Mouse (Mus musculus): ENCODE data around the gene Grk2. TPM values are rescaled to one million over a fixed set of nuclear protein-coding genes. Genes with fewer than 3 reads are reported as not detected.
A peak's percentile ranks its signal among the peaks of the same experiment; 100 is the strongest.

Grk2 gene
- polyA plus RNA-seq (2015; fragmentation: Nextera tagmentation; extraction: Ambion mirVana): 14.4 and 15.6 TPM in 2 replicates

DNA sequence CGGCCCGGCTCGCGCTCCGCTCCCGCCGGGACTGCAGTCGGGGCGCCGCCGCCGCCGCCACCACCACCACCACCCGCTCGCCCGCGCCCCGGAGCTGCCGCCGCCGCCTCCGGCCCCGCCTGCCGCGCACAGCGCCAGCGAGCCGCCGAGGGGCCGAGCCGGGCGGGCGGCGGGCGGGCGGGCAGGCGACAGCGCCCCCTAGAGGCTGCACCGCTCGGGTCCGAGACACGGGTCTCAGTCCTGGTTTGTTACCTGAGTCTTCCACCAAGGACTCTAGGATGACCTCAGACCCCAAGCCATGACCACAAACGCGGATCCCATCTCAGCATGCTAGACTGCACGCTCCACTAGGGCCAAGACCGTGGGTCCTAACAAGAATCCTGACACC is at the start of gene Grk2:
Grk2 (minus strand) TSS at position 33 of the 388 bp plus-strand sequence.
- H3K9me3 ChIP-seq (replicated peaks): no peaks in the 10 kb centered on the region
- no peaks in the 10 kb centered on the region for H3K36me3 ChIP-seq (ENCODE audit: poor library complexity, severe bottlenecking)
- H3K4me1 ChIP-seq: peaks cover 49% of the 10 kb centered on the region
- peak within 1 kb of the TSS; percentile 65 for H3K27ac ChIP-seq
- peak within 1 kb of the TSS; percentile 98 for H3K9ac ChIP-seq
- H3K27me3 ChIP-seq: no peaks in the 10 kb centered on the region
- peak; percentile 69 for ATAC-seq
- H3K4me3 ChIP-seq: peak within 1 kb of the TSS; percentile 98
- WGBS: 0% methylated on average over 18 of the region's 46 CpGs
- peak within 1 kb of the TSS; percentile 88 for H3K4me2 ChIP-seq

DNA sequence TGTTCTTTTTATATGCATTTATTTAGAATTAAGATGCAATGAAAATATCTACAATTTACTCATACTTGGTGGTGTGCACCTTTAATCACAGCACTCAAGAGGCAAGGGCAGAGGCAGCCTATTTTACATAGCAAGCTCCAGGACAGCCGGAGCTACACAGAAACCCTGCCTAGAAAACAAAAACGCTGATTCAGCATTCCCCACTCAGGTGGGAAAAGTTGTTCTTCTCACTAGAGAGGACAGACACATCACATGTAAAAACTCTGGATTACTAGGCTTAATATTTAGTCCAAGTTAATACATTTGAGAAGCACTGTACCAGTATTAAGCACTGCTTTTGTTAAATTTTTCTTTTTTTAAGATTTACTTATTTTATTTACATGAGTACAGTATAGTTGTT is 43.4 kb upstream of the Grk2 start:
- 88% methylated on average over 2 of the region's 2 CpGs for WGBS
- Histone ChIP-seq H3K4me1 (no peaks in the 10 kb centered on the region), H3K4me2 (no peak overlapping the region), H3K4me3 (no peak overlapping the region), H3K36me3 (ENCODE audit: poor library complexity, severe bottlenecking) (peaks cover 58% of the 10 kb centered on the region), H3K27me3 (no peaks in the 10 kb centered on the region), H3K9me3 (replicated peaks) (no peaks in the 10 kb centered on the region), H3K27ac (no peak overlapping the region), H3K9ac (no peak overlapping the region)
- ATAC-seq: no peak

DNA sequence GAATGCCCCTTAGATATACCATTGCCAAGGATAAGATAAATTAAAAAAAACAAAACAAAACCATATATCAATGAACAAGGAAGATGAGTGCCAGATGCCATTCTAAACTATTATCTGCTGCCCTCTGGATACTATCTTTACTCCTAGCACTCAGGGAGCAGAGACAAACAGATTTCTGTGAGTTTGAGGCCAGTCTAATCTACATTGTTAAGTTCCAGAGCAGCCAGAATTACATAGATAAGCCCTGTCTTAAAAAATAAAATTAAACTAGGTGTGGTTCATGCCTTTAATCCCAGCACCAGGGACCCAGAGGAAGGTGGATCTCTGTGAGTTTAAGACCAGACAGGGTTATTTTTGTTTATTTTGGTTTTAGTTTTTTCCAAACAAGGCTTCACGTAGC is 40.5 kb upstream of the Grk2 start:
- WGBS: 94% methylated on average over 1 of the region's 1 CpGs
- H3K4me3 ChIP-seq: no peak overlapping the region
- H3K4me2 ChIP-seq: no peak overlapping the region
- H3K4me1 ChIP-seq: no peaks in the 10 kb centered on the region
- no peaks in the 10 kb centered on the region for H3K9me3 ChIP-seq (replicated peaks)
- no peak overlapping the region for H3K27ac ChIP-seq
- no peak overlapping the region for H3K9ac ChIP-seq
- no peak for ATAC-seq
- H3K27me3 ChIP-seq: no peaks in the 10 kb centered on the region
- peaks cover 61% of the 10 kb centered on the region for H3K36me3 ChIP-seq (ENCODE audit: poor library complexity, severe bottlenecking)

DNA sequence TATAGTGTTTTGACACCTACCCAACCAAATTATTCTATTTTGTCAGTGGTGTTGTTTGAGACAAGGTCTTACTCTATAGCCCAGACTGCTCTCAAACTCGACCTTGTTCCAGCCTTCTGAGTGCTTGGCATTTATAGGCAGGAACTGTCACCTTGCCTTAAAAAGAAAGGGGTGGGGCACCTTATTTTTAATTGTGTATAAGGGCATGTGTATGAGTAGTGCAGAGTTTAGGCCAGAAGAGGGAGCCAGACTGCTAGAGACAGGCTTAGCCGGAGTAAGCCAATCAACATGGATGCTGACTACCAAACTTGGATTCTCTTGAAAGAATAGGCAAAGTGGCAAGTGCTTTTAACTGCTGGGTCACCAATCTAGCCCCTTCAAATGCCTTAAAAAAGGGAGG is 32.1 kb upstream of the Grk2 start:
- WGBS: 35% methylated on average over 2 of the region's 2 CpGs
- Histone ChIP-seq H3K4me1 (peaks cover 10% of the 10 kb centered on the region), H3K4me2 (no peak overlapping the region), H3K27ac (no peak overlapping the region), H3K9me3 (replicated peaks) (no peaks in the 10 kb centered on the region), H3K27me3 (no peaks in the 10 kb centered on the region), H3K36me3 (ENCODE audit: poor library complexity, severe bottlenecking) (peaks cover 36% of the 10 kb centered on the region), H3K4me3 (no peak overlapping the region), H3K9ac (no peak overlapping the region)
- ATAC-seq: no peak

DNA sequence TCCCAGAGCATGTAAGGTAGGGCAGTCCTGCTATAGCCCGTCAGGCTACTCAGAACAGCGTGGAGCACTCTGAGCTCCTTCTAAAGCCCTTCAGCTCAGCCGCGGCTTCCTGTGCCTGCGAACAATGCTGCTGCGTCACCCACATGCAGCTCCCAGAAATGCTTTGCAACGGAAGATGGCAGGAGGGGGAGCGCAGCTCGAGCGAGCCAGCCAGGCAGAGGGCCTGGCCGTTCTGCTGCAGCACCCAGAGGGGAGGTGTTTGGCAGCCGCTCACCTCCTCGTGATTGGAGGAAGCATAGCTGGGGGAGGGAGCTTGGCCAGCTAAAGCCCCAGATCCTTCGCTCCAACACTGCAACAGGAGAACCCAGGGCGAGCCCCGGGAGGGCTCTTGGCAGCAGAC is 27.8 kb upstream of the Grk2 start:
- H3K4me1 ChIP-seq: peaks cover 32% of the 10 kb centered on the region
- H3K4me3 ChIP-seq: peak overlapping the region; percentile 69
- H3K9ac ChIP-seq: peak overlapping the region; percentile 81
- H3K36me3 ChIP-seq (ENCODE audit: poor library complexity, severe bottlenecking): peaks cover 23% of the 10 kb centered on the region
- peak; percentile 99 for ATAC-seq
- WGBS: under 1% methylated on average over 16 of the region's 16 CpGs
- no peaks in the 10 kb centered on the region for H3K9me3 ChIP-seq (replicated peaks)
- H3K4me2 ChIP-seq: peak overlapping the region; percentile 79
- H3K27ac ChIP-seq: peak overlapping the region; percentile 92
- no peaks in the 10 kb centered on the region for H3K27me3 ChIP-seq

DNA sequence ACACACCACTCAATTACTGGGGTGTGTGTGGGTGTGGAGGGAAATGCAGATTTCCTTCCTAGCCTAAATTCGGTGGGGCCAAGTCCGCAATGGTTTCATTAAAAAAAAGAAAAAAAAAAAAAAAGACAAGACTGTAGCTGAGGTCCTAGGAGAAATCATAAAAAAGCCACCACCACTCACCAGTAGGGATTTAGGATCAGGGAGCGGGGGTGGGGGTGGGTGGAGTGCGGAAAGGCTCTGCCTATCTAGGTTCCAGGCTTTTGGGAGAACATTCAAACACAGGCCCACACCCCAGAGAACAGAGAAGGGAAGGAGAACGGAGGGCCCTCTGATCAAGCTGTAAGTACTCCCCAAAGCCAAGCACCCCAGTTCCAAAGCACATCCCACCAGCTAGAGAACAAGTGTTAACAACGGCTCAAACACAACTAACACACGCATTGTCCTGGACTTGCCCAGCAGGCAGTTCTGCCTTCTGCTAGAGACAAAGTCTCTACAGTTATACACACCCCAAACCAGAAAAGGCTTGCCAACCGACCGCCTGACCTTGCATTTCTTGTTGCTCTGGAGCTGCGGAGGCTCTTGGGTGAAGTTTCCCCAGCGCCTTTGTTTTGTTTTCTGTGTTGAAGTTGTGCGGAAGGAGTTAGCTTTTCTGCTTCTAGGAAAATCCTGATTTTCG is 27.2 kb upstream of the Grk2 start:
- peak overlapping the region; percentile 81 for H3K9ac ChIP-seq
- no peaks in the 10 kb centered on the region for H3K27me3 ChIP-seq
- peak overlapping the region; percentile 79 for H3K4me2 ChIP-seq
- peak; percentile 22 for ATAC-seq
- WGBS: 1% methylated on average over 13 of the region's 13 CpGs
- H3K4me3 ChIP-seq: peak overlapping the region; percentile 69
- no peaks in the 10 kb centered on the region for H3K9me3 ChIP-seq (replicated peaks)
- H3K36me3 ChIP-seq (ENCODE audit: poor library complexity, severe bottlenecking): peaks cover 28% of the 10 kb centered on the region
- peaks cover 32% of the 10 kb centered on the region for H3K4me1 ChIP-seq
- peak overlapping the region; percentile 92 for H3K27ac ChIP-seq

DNA sequence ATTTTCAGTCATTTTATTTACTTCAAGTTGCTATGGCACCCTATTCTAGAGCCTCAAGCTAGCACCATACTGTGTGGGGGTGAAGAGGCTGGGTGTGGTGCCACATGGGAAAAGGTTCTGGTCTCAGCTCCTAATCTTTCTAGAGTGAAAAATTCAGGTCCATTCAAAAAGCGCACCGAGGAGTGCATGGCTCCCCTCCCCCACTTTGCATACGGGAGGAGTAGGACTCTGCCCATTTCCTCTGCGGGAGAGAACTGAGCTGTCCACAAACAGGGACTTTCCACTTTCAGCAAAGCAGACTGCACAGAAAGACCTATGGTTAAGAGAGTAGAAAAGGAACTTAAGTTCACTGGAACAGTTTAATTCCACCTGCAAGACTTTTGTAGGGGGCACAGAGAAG is 26.6 kb upstream of the Grk2 start:
- peak overlapping the region; percentile 69 for H3K4me3 ChIP-seq
- peaks cover 34% of the 10 kb centered on the region for H3K36me3 ChIP-seq (ENCODE audit: poor library complexity, severe bottlenecking)
- H3K4me1 ChIP-seq: peaks cover 32% of the 10 kb centered on the region
- peak overlapping the region; percentile 92 for H3K27ac ChIP-seq
- no peaks in the 10 kb centered on the region for H3K9me3 ChIP-seq (replicated peaks)
- H3K27me3 ChIP-seq: no peaks in the 10 kb centered on the region
- 0% methylated on average over 4 of the region's 4 CpGs for WGBS
- no peak for ATAC-seq
- peak overlapping the region; percentile 79 for H3K4me2 ChIP-seq
- H3K9ac ChIP-seq: peak overlapping the region; percentile 81

DNA sequence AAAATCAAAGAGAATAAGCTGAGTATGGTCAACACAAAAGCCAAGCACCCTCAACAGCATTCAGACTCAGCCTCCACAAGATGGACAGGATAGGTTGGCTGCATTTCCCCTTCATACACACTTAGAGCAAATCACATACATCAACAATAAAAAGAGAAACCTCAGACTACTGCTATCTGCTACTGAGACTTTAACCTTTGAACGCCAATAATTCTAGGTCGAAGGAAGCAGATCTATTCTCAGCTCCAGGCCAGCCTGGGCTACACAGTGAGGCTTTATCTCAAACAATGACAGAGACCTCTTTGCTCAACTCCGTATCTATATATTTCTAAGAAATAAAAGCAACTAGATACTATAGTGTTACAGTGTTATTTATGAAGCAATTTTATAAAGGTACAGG is 25.3 kb upstream of the Grk2 start:
- no peak overlapping the region for H3K9ac ChIP-seq
- peaks cover 48% of the 10 kb centered on the region for H3K36me3 ChIP-seq (ENCODE audit: poor library complexity, severe bottlenecking)
- WGBS: 93% methylated on average over 3 of the region's 3 CpGs
- H3K4me1 ChIP-seq: peaks cover 32% of the 10 kb centered on the region
- no peak overlapping the region for H3K4me2 ChIP-seq
- no peak overlapping the region for H3K4me3 ChIP-seq
- no peaks in the 10 kb centered on the region for H3K27me3 ChIP-seq
- ATAC-seq: no peak
- no peak overlapping the region for H3K27ac ChIP-seq
- H3K9me3 ChIP-seq (replicated peaks): no peaks in the 10 kb centered on the region

DNA sequence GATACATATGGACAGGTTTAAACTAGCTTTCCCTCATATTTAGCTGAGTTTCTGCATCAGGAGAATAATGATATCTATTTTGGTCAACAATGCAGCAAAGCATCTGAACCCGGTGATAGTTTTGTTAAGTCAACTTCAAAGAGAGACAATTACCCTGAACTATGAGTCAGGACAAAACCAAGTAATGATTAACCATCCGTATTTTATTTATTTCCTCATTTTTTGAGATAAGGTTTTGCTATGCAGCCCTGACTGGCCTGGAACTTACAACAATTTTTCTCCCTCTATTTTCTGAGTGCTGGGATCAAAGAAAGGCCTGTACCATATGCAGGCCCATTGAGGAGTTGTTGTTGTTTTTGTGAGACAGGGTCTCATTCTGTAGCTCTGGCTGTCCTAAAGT is 24.6 kb upstream of the Grk2 start:
- ATAC-seq: no peak
- Histone ChIP-seq H3K4me3 (no peak overlapping the region), H3K9ac (no peak overlapping the region), H3K27ac (no peak overlapping the region), H3K27me3 (no peaks in the 10 kb centered on the region), H3K36me3 (ENCODE audit: poor library complexity, severe bottlenecking) (peaks cover 54% of the 10 kb centered on the region), H3K4me1 (peaks cover 32% of the 10 kb centered on the region), H3K9me3 (replicated peaks) (no peaks in the 10 kb centered on the region), H3K4me2 (no peak overlapping the region)
- WGBS: 95% methylated on average over 2 of the region's 2 CpGs

DNA sequence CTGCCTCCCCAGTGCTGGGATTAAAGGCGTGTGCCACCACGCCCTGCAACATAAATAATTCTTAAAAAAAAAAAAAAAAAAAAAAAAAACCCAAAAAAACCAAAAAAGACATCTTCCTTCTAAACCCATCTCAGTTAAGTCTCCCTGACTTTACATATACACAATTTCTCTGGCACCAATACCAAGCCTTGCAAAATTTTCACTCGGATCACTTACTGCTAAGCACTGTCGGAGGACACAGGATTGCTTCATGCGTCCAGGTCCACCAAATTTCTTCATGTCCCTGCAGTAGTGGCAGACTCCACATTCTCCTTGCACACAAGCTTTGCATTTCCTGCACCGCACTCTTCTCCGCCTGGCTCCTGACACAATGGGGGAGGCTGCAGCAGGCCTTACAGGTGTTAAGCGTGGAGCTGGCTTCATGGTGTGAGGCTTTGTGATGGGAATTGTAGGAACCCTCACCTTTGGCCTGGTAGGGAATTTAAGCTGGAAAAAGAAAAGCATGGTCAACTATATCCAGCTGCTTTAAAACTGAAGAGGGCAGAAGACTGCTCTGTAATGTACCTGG is 22.8 kb upstream of the Grk2 start:
- H3K9ac ChIP-seq: no peak overlapping the region
- no peaks in the 10 kb centered on the region for H3K9me3 ChIP-seq (replicated peaks)
- H3K27ac ChIP-seq: no peak overlapping the region
- no peak overlapping the region for H3K4me3 ChIP-seq
- no peaks in the 10 kb centered on the region for H3K27me3 ChIP-seq
- no peak for ATAC-seq
- peaks cover 23% of the 10 kb centered on the region for H3K4me1 ChIP-seq
- WGBS: 91% methylated on average over 8 of the region's 8 CpGs
- H3K4me2 ChIP-seq: no peak overlapping the region
- H3K36me3 ChIP-seq (ENCODE audit: poor library complexity, severe bottlenecking): peaks cover 72% of the 10 kb centered on the region

DNA sequence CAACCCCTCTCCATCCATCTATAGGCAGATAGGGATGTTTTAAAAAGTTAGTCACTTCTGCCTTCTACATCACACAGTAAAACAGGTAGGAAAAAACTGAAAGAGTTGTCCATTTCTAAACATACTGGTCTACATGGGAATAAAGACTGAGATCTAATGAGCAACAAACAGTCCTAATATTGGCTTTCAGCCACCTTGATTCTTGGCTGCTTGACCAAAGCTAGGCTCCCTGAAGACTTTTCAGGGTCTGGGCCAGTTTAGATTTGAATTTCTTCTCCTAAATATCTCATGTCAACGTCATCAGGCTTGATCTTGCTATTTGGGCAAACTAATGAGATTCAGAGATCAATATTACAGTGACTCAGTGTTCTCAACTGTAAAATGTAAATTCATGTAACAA is 20.9 kb upstream of the Grk2 start:
- no peak for ATAC-seq
- no peak overlapping the region for H3K4me2 ChIP-seq
- no peak overlapping the region; the same call in 1 of the 2 replicates for H3K9ac ChIP-seq
- no peaks in the 10 kb centered on the region for H3K9me3 ChIP-seq (replicated peaks)
- H3K36me3 ChIP-seq (ENCODE audit: poor library complexity, severe bottlenecking): peaks cover 90% of the 10 kb centered on the region
- 89% methylated on average over 1 of the region's 1 CpGs for WGBS
- no peak overlapping the region for H3K4me3 ChIP-seq
- H3K27me3 ChIP-seq: no peaks in the 10 kb centered on the region
- peaks cover 12% of the 10 kb centered on the region for H3K4me1 ChIP-seq
- no peak overlapping the region for H3K27ac ChIP-seq

DNA sequence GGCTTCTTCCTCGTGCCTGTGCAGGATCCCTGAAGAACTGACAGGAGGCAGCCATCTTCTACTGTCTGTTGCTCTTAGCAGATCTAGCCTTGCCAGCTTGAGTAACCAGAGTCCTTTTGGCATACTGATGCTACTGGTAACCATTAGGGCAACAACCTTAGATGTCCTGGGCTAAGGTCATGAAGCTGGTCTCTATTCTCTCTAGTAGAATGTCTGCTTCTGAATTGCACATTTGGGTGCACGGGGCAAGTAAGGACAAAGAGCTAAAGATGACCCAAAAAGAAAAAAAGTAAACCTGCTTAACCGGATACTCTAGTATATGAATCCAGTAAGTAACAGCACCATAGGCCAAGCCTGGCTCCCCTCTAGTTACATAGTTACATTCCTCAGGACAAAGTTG is 20.1 kb upstream of the Grk2 start:
- H3K36me3 ChIP-seq (ENCODE audit: poor library complexity, severe bottlenecking): peaks cover 94% of the 10 kb centered on the region
- 93% methylated on average over 3 of the region's 3 CpGs for WGBS
- ATAC-seq: no peak
- H3K4me1 ChIP-seq: peaks cover 5% of the 10 kb centered on the region; the same call in 1 of the 2 replicates
- H3K27me3 ChIP-seq: no peaks in the 10 kb centered on the region
- H3K9ac ChIP-seq: no peak overlapping the region
- H3K27ac ChIP-seq: no peak overlapping the region
- no peak overlapping the region for H3K4me3 ChIP-seq
- H3K9me3 ChIP-seq (replicated peaks): no peaks in the 10 kb centered on the region
- no peak overlapping the region for H3K4me2 ChIP-seq

DNA sequence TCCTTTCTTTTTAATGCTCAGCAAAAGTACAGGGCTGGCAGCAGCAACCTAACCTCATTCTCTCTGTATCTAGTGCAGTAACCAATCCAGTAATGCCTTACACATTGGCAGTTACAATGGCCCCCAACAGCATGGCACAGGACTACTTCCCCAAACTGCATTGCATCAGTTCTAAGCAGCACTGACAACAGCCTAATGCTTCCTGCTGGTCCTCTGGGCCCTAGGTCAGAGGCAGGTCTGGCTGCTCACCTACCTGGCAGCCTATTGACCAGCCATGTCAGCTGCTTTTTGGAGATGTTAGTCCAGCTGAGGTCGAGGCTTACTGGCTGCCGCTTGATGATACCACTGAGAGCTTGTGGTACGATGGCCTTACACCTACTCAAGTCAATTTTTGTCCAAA is 16.1 kb upstream of the Grk2 start:
- Histone ChIP-seq H3K4me2 (no peak overlapping the region), H3K36me3 (ENCODE audit: poor library complexity, severe bottlenecking) (peaks cover 97% of the 10 kb centered on the region), H3K4me1 (no peaks in the 10 kb centered on the region), H3K9ac (no peak overlapping the region), H3K4me3 (no peak overlapping the region), H3K27me3 (no peaks in the 10 kb centered on the region), H3K27ac (no peak overlapping the region), H3K9me3 (replicated peaks) (no peaks in the 10 kb centered on the region)
- ATAC-seq: no peak
- WGBS: 88% methylated on average over 3 of the region's 3 CpGs

Measured in forebrain, embryonic 13.5 days (tissue).